Mouse (Mus musculus) forebrain, postnatal 0 days (tissue): ENCODE measurements around the gene Hist1h1e. TPM values are rescaled to one million over a fixed set of nuclear protein-coding genes. Genes with fewer than 3 reads are reported as not detected.
"Not testable (repeated sequence)": the region's sequence is repeated elsewhere in the genome, so short reads cannot be mapped to it uniquely, and the experiment has no call there.

Source experiments
- ATAC-seq: fragments of 200-750 bp; cut with Nextera tagmentation; 2 replicates; pipeline ENCODE4 v1.8.0; 2017; ENCODE audit warnings: mild to moderate bottlenecking, moderate library complexity
- DNase-seq: peaks from one replicate; pipeline ENCODE4 v3.0.0-alpha.2; 2015
- H3K27ac ChIP-seq: fragments of 300-500 bp; sonication (generic); 2 replicates; pipeline ENCODE4 v1.5.1; 2014; ENCODE audit warnings: low read depth, mild to moderate bottlenecking, antibody characterized with exemption, low read length, moderate library complexity, mixed read lengths
- H3K27me3 ChIP-seq: fragments of 300-500 bp; sonication (generic); 2 replicates; pipeline ENCODE4 v1.6.1; 2014; ENCODE audit warnings: mild to moderate bottlenecking, low read length, mixed read lengths; ENCODE audit not compliant: insufficient read depth
- H3K36me3 ChIP-seq: fragments of 300-500 bp; sonication (generic); 2 replicates; pipeline ENCODE4 v1.6.1; 2014; ENCODE audit warnings: mild to moderate bottlenecking, moderate library complexity; ENCODE audit not compliant: insufficient read depth
- H3K4me1 ChIP-seq: fragments of 300-500 bp; sonication (generic); 2 replicates; pipeline ENCODE4 v1.6.1; 2014; ENCODE audit warnings: antibody characterized with exemption; ENCODE audit not compliant: insufficient read depth
- H3K4me2 ChIP-seq: fragments of 300-500 bp; sonication (generic); 2 replicates; pipeline ENCODE4 v1.6.1; 2014; ENCODE audit warnings: low read depth, mild to moderate bottlenecking, moderate library complexity
- H3K4me3 ChIP-seq: fragments of 300-500 bp; sonication (generic); 2 replicates; pipeline ENCODE4 v1.5.1; 2014; ENCODE audit warnings: low read depth, low read length, mixed read lengths
- H3K9ac ChIP-seq: fragments of 300-500 bp; sonication (generic); 2 replicates; pipeline ENCODE4 v1.6.1; 2014; ENCODE audit warnings: mild to moderate bottlenecking
- H3K9me3 ChIP-seq: fragments of 300-500 bp; sonication (generic); 2 replicates; pipeline ENCODE4 v1.6.1; 2016; ENCODE audit warnings: low read length
- CTCF ChIP-seq: sonication (generic); IDR thresholded peaks from 2 replicates; pipeline ENCODE4 v1.5.1; 2016; ENCODE audit warnings: antibody characterized with exemption, control low read depth, low read depth
- WGBS: fragments of 180-500 bp; shearing (Covaris S2); extraction: QIAGEN DNeasy Blood & Tissue Kit; methylation state at CpG from one replicate; pipeline ENCODE4 v1.1.7; 2014; 5-methylcytosine and 5-hydroxymethylcytosine counted together
- polyA plus RNA-seq: library from polyadenylated mRNA; unstranded; fragments of >200 nt; fragmentation: Nextera tagmentation; extraction: Ambion mirVana; gene quantifications from 2 replicates; pipeline ENCODE4 v1.2.1, GENCODE M21; 2015
- total RNA-seq: library from RNA; depleted of rRNA; stranded (reverse); fragments of >200 nt; gene quantifications from 2 replicates; pipeline ENCODE4 v1.2.3, GENCODE M21; 2014

Hist1h1e gene
- total and polyA plus RNA-seq, 2 experiments from 2014 or later = 11.1 to 218 TPM

GRCm38 (mm10) chr13:23575271-23575851 is 47.0 kb downstream of the Hist1h1e start, which contains the start of gene Hist1h3d:
Gene Hist1h3d (plus strand): TSS chr13:23575763.
- Histone ChIP-seq H3K9me3 (no peaks in the 10 kb centered on the region), H3K9ac (peak within 1 kb of the TSS; percentile 50), H3K36me3 (no peaks in the 10 kb centered on the region), H3K4me3 (peak within 1 kb of the TSS; percentile 38), H3K27me3 (no peaks in the 10 kb centered on the region), H3K4me2 (peak within 1 kb of the TSS; percentile 67), H3K27ac (peak within 1 kb of the TSS; percentile 78), H3K4me1 (peaks cover 23% of the 10 kb centered on the region)
- TF ChIP-seq CTCF = no peak
- WGBS = under 1% methylated on average over 18 of the region's 18 CpGs
- DNase-seq = peak; percentile 87
- peak; percentile 37 for ATAC-seq

GRCm38 (mm10) chr13:23574546-23575170 is 47.7 kb downstream of the Hist1h1e start:
- peak overlapping the region; percentile 38 for H3K4me3 ChIP-seq
- ATAC-seq = peak; percentile 3
- not testable (repeated sequence) for H3K27me3 ChIP-seq, DNase-seq, H3K9me3 ChIP-seq, H3K9ac ChIP-seq, H3K36me3 ChIP-seq
- peak overlapping the region; percentile 78 for H3K27ac ChIP-seq
- under 1% methylated on average over 5 of the region's 39 CpGs for WGBS
- H3K4me1 ChIP-seq = peaks cover 27% of the 10 kb centered on the region
- H3K4me2 ChIP-seq = peak overlapping the region; percentile 67

GRCm38 (mm10) chr13:23573898-23574524 is 48.3 kb downstream of the Hist1h1e start, which contains the start of the genes Hist1h2bf and Hist1h2ad:
Gene Hist1h2bf (minus strand): TSS chr13:23574196.
Gene Hist1h2ad (plus strand): TSS chr13:23574381.
- Histone ChIP-seq H3K27ac (peak within 1 kb of the TSS; percentile 78), H3K9ac (peak within 1 kb of the TSS; percentile 48), H3K4me2 (peak within 1 kb of the TSS; percentile 67), H3K4me1 (peaks cover 27% of the 10 kb centered on the region), H3K4me3 (peak within 1 kb of the TSS; percentile 38)
- under 1% methylated on average over 34 of the region's 42 CpGs for WGBS
- DNase-seq (peak; percentile 98), ATAC-seq (peak; percentile 89)
- H3K9me3 ChIP-seq, H3K27me3 ChIP-seq, H3K36me3 ChIP-seq: not testable (repeated sequence)

GRCm38 (mm10) chr13:23573034-23573897 is 49.1 kb downstream of the Hist1h1e start:
- not testable (repeated sequence) for H3K27me3 ChIP-seq, DNase-seq, ATAC-seq, H3K9me3 ChIP-seq, H3K36me3 ChIP-seq
- Histone ChIP-seq H3K4me1 (peaks cover 27% of the 10 kb centered on the region), H3K27ac (peak overlapping the region; percentile 66), H3K9ac (peak overlapping the region; percentile 48), H3K4me2 (peak overlapping the region; percentile 67), H3K4me3 (peak overlapping the region; percentile 36)
- WGBS = 11% methylated on average over 18 of the region's 20 CpGs

- DNase-seq (no peak), ATAC-seq (no peak)
- WGBS = 29% methylated on average over 2 of the region's 2 CpGs
- Histone ChIP-seq H3K4me1 (peaks cover 27% of the 10 kb centered on the region), H3K4me2 (peak overlapping the region; percentile 67), H3K27me3 (no peaks in the 10 kb centered on the region), H3K4me3 (peak overlapping the region; percentile 36), H3K27ac (peak overlapping the region; percentile 75), H3K36me3 (no peaks in the 10 kb centered on the region), H3K9me3 (no peaks in the 10 kb centered on the region), H3K9ac (peak overlapping the region; percentile 53)
- no peak for TF ChIP-seq CTCF
Observed at GRCm38 (mm10) chr13:23572218-23573033, 49.9 kb downstream of the Hist1h1e start.

GRCm38 (mm10) chr13:23571504-23572217 is 50.7 kb downstream of the Hist1h1e start:
- 1% methylated on average over 13 of the region's 34 CpGs for WGBS
- peaks cover 25% of the 10 kb centered on the region for H3K4me1 ChIP-seq
- not testable (repeated sequence) for ATAC-seq, H3K36me3 ChIP-seq, H3K9me3 ChIP-seq, H3K27me3 ChIP-seq
- peak overlapping the region; percentile 36 for H3K4me3 ChIP-seq
- peak; percentile 51 for DNase-seq
- H3K9ac ChIP-seq = peak overlapping the region; percentile 53
- H3K4me2 ChIP-seq = peak overlapping the region; percentile 67
- H3K27ac ChIP-seq = peak overlapping the region; percentile 93
